Mouse (Mus musculus) liver, adult 2 months (tissue): ENCODE measurements around the gene Hoxb4. TPM values are rescaled to one million over a fixed set of nuclear protein-coding genes. Genes with fewer than 3 reads are reported as not detected.

Experiments
- DNase-seq: peaks from one replicate; pipeline ENCODE4 v3.0.0-alpha.2; 2011; ENCODE audit warnings: low read depth, low spot score; ENCODE audit errors: extremely low read depth
- H3K27ac ChIP-seq: fragments of 200-500 bp; replicated peaks from 2 replicates; pipeline ENCODE4 v1.5.1; 2012; ENCODE audit warnings: low read depth, mild to moderate bottlenecking, control low read depth, inconsistent platforms, low read length; ENCODE audit not compliant: insufficient read depth
- H3K27me3 ChIP-seq: fragments of 200-500 bp; 2 replicates; pipeline ENCODE4 v1.6.1; 2012; ENCODE audit warnings: mild to moderate bottlenecking, moderate library complexity, low read length, inconsistent platforms; ENCODE audit not compliant: control insufficient read depth, insufficient read depth
- H3K36me3 ChIP-seq: fragments of 200-500 bp; 2 replicates; pipeline ENCODE4 v1.6.1; 2012; ENCODE audit warnings: low read length, inconsistent platforms; ENCODE audit not compliant: control insufficient read depth, insufficient read depth
- H3K4me1 ChIP-seq: fragments of 200-500 bp; 2 replicates; pipeline ENCODE4 v1.6.1; 2011; ENCODE audit warnings: low read length; ENCODE audit not compliant: control insufficient read depth, insufficient read depth
- H3K4me3 ChIP-seq: fragments of 200-500 bp; 2 replicates; pipeline ENCODE4 v1.5.1; 2011; ENCODE audit warnings: low read depth, mild to moderate bottlenecking, control low read depth, low read length, moderate library complexity; ENCODE audit not compliant: insufficient read depth
- H3K79me2 ChIP-seq: fragments of 200-500 bp; 2 replicates; pipeline ENCODE4 v1.6.1; 2012; ENCODE audit warnings: inconsistent platforms, mild to moderate bottlenecking, low read length, moderate library complexity; ENCODE audit not compliant: control insufficient read depth, insufficient read depth
- H3K9ac ChIP-seq: fragments of 200-500 bp; 2 replicates; pipeline ENCODE4 v1.6.1; 2012; ENCODE audit warnings: low read depth, mild to moderate bottlenecking, control low read depth, inconsistent platforms, low read length
- CTCF ChIP-seq: fragments of 200-500 bp; IDR thresholded peaks from 2 replicates; pipeline ENCODE4 v1.5.1; 2011; ENCODE audit warnings: low read depth, low read length, control low read depth
- POLR2A ChIP-seq: fragments of 200-500 bp; IDR thresholded peaks from 2 replicates; pipeline ENCODE4 v1.6.1; 2011; ENCODE audit warnings: low read length, control low read depth; ENCODE audit not compliant: insufficient read depth; ENCODE audit errors: extremely low read depth
- WGBS: fragments of 180-500 bp; shearing (Covaris S2); methylation state at CpG from one replicate; pipeline ENCODE4 v1.1.7; 2018; 5-methylcytosine and 5-hydroxymethylcytosine counted together
- polyA plus RNA-seq: library from polyadenylated mRNA; depleted of rRNA; stranded (reverse); fragments of >200 nt; gene quantifications from 2 replicates; pipeline ENCODE4 v1.2.3, GENCODE M21; 2012
- total RNA-seq: library from RNA; depleted of rRNA; stranded (reverse); fragments of >200 nt; gene quantifications from 2 replicates; pipeline ENCODE4 v1.2.3, GENCODE M21; 2014

Hoxb4 gene
- total and polyA plus RNA-seq, 2 experiments: 0.37 to 0.91 TPM

GRCm38 (mm10) chr11:96336597-96336996 is 18.5 kb downstream of the Hoxb4 start:
- Histone ChIP-seq H3K4me1 (0 out of 2 replicates have a peak, but pooled peaks cover 1% of the 10 kb centered on the region), H3K79me2 (no peaks in the 10 kb centered on the region), H3K9ac (no peak overlapping the region), H3K27me3 (peaks cover 10% of the 10 kb centered on the region), H3K27ac (no peak overlapping the region), H3K36me3 (no peaks in the 10 kb centered on the region), H3K4me3 (no peak overlapping the region)
- 21% methylated on average over 2 of the region's 2 CpGs for WGBS
- DNase-seq: no peak
- TF ChIP-seq CTCF (no peak), POLR2A (no peak)

GRCm38 (mm10) chr11:96337026-96337425 is 19.0 kb downstream of the Hoxb4 start:
- no peaks in the 10 kb centered on the region for H3K79me2 ChIP-seq
- 21% methylated on average over 6 of the region's 6 CpGs for WGBS
- 0 out of 2 replicates have a peak, but pooled peaks cover 1% of the 10 kb centered on the region for H3K4me1 ChIP-seq
- no peaks in the 10 kb centered on the region for H3K36me3 ChIP-seq
- peaks cover 11% of the 10 kb centered on the region for H3K27me3 ChIP-seq
- no peak for DNase-seq
- no peak overlapping the region for H3K4me3 ChIP-seq
- TF ChIP-seq CTCF: no peak
- TF ChIP-seq POLR2A: no peak
- H3K27ac ChIP-seq: no peak overlapping the region
- H3K9ac ChIP-seq: no peak overlapping the region

DNA sequence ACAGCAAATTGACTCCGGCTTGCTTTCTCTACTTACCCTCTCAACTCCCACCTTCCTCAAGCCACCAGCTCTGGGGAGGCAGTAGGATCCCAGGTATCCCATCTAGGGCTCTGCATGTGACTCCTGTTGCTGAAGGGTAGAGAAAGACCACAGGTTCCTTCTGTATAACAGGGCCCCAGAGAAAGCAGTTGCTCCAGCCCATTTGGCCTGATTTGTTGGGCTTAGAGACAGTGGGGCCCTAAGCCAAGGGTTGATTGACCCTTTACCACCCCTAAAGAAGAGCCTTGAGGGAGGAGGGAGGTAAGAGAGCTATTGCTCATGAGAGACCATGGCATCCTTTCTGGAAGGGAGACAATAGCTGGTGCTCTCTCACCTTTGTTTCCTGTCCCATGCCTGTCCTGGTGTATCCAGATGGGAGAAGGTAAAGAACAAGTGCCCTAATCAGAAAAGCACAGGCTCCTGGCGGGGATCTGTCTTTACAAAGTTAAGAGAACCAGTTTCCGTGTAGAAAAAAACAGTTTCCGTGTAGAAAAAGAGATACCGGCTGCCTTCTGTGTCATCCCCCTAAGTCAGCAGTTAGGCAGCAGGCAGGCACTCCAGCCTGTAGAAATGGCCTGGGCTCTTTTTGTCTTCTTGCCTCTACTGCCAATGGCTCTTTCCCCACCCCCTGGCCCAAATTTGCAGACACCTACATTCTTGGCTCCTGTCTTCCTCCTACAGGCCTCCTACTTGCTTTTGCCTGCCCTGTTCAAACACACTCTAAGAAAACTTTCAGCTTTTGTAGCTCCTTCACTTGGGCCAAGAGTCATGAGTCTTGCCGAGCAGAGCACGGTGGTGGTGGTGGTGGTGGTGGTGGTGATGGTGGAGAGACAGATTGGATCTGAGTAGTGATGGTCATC is 21.1 kb downstream of the Hoxb4 start:
- WGBS: 25% methylated on average over 7 of the region's 7 CpGs
- Histone ChIP-seq H3K79me2 (no peaks in the 10 kb centered on the region), H3K4me3 (no peak overlapping the region), H3K4me1 (0 out of 2 replicates have a peak, but pooled peaks cover 1% of the 10 kb centered on the region), H3K36me3 (no peaks in the 10 kb centered on the region), H3K9ac (no peak overlapping the region), H3K27ac (peak overlapping the region; percentile 42), H3K27me3 (peaks cover 7% of the 10 kb centered on the region)
- DNase-seq: no peak
- TF ChIP-seq POLR2A (no peak), CTCF (no peak)

GRCm38 (mm10) chr11:96340698-96341365 is 22.8 kb downstream of the Hoxb4 start:
- Histone ChIP-seq H3K4me3 (peak overlapping the region; percentile 49), H3K9ac (peak overlapping the region; percentile 50), H3K27ac (peak overlapping the region; percentile 64), H3K27me3 (peaks cover 18% of the 10 kb centered on the region), H3K79me2 (no peaks in the 10 kb centered on the region), H3K36me3 (no peaks in the 10 kb centered on the region), H3K4me1 (no peaks in the 10 kb centered on the region)
- no peak for TF ChIP-seq POLR2A
- no peak for TF ChIP-seq CTCF
- DNase-seq: no peak
- WGBS: 6% methylated on average over 36 of the region's 36 CpGs

- DNase-seq: no peak
- Histone ChIP-seq H3K36me3 (no peaks in the 10 kb centered on the region), H3K9ac (peak overlapping the region; percentile 70), H3K4me1 (no peaks in the 10 kb centered on the region), H3K4me3 (peak overlapping the region; percentile 56), H3K27ac (peak overlapping the region; percentile 71), H3K27me3 (peaks cover 22% of the 10 kb centered on the region), H3K79me2 (no peaks in the 10 kb centered on the region)
- 4% methylated on average over 40 of the region's 40 CpGs for WGBS
- no peak for TF ChIP-seq POLR2A
Observed at GRCm38 (mm10) chr11:96341701-96342575, 23.9 kb downstream of the Hoxb4 start.
